Mouse (Mus musculus): ENCODE data around the gene Ggact. TPM values are rescaled to one million over a fixed set of nuclear protein-coding genes. Genes with fewer than 3 reads are reported as not detected.

The Ggact gene
- polyA plus RNA-seq (2016; fragmentation: Nextera tagmentation; extraction: Ambion mirVana): 4.3 and 5.8 TPM in 2 replicates

DNA sequence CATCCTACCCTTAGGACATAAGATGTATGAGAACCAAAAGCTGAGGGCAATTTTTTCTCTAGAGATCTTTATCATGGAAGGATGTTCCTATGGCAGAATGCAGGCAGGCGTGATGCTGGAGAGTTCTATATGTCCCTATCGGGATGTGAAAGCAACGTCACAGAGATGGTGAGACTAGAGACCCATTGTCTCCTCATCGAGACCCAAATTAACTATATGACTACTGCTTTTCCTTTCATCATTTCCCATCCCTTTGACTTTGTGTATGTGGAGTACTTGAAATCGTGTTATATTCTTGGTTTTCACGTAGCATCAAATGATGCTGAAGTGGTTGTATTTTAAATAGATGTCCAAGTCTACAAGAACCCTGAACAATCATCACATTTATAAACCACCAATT, at the start of gene Ggact:
Gene Ggact (minus strand): TSS at position 101 of the 400 bp plus-strand sequence.
- DNase-seq (ENCODE audit: low spot score): no peak
- H3K27me3 ChIP-seq (ENCODE audit: insufficient read depth, poor library complexity, severe bottlenecking): peaks cover 11% of the 10 kb centered on the region; the same call in 1 of the 2 replicates
- H3K4me1 ChIP-seq (replicated peaks): peaks cover 12% of the 10 kb centered on the region
- peak within 1 kb of the TSS; percentile 75 for H3K4me3 ChIP-seq
- H3K36me3 ChIP-seq: no peaks in the 10 kb centered on the region
- H3K27ac ChIP-seq: peak within 1 kb of the TSS; percentile 84
- 0 out of 2 replicates have a peak, but pooled peaks cover 2% of the 10 kb centered on the region for H3K9me3 ChIP-seq
- WGBS: 86% methylated on average over 6 of the region's 6 CpGs

DNA sequence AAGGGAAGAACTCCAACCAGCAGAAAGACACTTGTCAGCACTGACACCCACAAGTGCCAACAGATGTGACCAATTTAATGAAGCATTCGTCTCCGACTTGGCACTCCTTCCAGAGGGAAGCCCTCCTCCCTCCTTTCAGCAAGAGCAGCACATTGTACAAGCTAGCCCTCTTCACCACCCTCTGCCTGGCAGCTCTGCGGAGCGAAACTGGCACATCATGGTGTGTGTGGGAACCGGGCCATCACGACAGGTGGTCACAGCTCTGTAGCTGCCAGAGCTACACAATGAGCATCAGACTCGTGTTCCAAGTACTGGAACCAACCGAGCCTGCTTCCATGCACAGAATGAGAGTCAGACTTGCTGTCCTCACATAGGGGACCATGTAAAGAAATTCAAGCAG, 44.4 kb upstream of the Ggact start:
- no peak for DNase-seq (ENCODE audit: low spot score)
- Histone ChIP-seq H3K27me3 (ENCODE audit: insufficient read depth, poor library complexity, severe bottlenecking) (no peaks in the 10 kb centered on the region), H3K27ac (no peak overlapping the region), H3K36me3 (peaks cover 47% of the 10 kb centered on the region), H3K4me1 (replicated peaks) (no peaks in the 10 kb centered on the region), H3K9me3 (no peaks in the 10 kb centered on the region), H3K4me3 (no peak overlapping the region)
- 93% methylated on average over 8 of the region's 8 CpGs for WGBS

GRCm38 (mm10) chr14:122953331-122953730, 39.8 kb upstream of the Ggact start:
- no peaks in the 10 kb centered on the region for H3K27me3 ChIP-seq (ENCODE audit: insufficient read depth, poor library complexity, severe bottlenecking)
- 22% methylated on average over 1 of the region's 1 CpGs for WGBS
- peak; percentile 28 for DNase-seq (ENCODE audit: low spot score)
- H3K9me3 ChIP-seq: no peaks in the 10 kb centered on the region
- no peak overlapping the region for H3K4me3 ChIP-seq
- peaks cover 28% of the 10 kb centered on the region for H3K36me3 ChIP-seq
- no peak overlapping the region for H3K27ac ChIP-seq
- H3K4me1 ChIP-seq (replicated peaks): no peaks in the 10 kb centered on the region

DNA sequence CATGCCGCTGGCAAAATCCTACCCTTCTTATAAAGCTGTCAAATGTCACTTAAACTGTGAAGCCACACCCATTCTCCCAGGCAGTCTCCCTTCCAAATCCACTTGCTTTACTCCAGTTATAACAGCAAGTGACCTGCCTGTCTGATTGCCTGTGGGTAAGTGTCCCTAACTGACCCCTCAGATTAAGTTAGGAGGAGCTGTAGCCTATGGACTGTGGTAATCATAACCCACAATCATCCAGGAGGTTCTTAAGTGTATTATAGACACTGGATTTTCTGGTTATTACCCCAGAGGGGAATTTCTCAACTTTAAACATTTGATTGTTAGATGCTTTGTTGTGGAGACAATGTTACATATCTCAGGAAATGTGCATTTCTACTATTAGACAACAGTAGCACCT, 39.0 kb upstream of the Ggact start:
- H3K4me3 ChIP-seq: no peak overlapping the region
- no peak overlapping the region for H3K27ac ChIP-seq
- H3K4me1 ChIP-seq (replicated peaks): no peaks in the 10 kb centered on the region
- 96% methylated on average over 1 of the region's 1 CpGs for WGBS
- H3K36me3 ChIP-seq: peaks cover 31% of the 10 kb centered on the region
- H3K27me3 ChIP-seq (ENCODE audit: insufficient read depth, poor library complexity, severe bottlenecking): no peaks in the 10 kb centered on the region
- H3K9me3 ChIP-seq: no peaks in the 10 kb centered on the region
- DNase-seq (ENCODE audit: low spot score): no peak

DNA sequence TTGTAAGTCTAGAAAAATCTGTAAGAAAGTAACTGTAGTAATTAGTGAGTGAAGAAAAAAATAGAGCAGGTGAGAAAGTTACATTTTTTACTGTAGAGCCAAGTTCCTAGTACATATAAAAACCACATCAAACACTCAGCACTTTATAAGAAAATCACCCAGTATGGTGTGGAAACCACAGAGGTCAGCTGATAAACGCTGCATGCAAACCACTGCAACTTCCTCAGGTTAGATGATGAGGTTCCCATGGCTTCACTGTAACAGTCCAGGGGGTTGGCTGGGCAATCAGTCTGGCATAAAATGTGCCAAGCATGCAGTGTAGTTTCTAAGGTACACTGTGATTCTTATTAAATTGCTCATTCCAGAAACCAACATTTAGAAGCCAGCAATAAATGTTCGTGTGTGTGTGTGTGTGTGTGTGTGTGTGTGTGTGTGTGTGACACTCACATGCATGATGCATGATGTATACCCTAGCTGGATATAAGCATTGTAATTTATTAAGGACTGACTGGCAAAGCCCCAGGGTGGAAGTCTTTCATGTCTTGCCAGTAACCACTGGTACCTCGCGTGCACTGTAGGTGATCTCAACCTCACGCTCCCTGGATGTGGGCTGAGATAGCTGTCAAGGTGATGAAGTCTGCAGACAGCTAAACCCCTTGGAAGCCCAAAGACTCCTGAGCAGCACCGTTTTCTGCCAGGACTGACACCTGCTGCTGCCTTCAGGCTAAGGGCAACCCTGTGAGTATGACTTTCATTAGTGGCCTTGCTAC, 38.3 kb upstream of the Ggact start:
- no peaks in the 10 kb centered on the region for H3K9me3 ChIP-seq
- H3K27ac ChIP-seq: no peak overlapping the region
- WGBS: 90% methylated on average over 6 of the region's 6 CpGs
- peaks cover 38% of the 10 kb centered on the region for H3K36me3 ChIP-seq
- no peak for DNase-seq (ENCODE audit: low spot score)
- no peaks in the 10 kb centered on the region for H3K4me1 ChIP-seq (replicated peaks)
- H3K4me3 ChIP-seq: no peak overlapping the region
- H3K27me3 ChIP-seq (ENCODE audit: insufficient read depth, poor library complexity, severe bottlenecking): no peaks in the 10 kb centered on the region

DNA sequence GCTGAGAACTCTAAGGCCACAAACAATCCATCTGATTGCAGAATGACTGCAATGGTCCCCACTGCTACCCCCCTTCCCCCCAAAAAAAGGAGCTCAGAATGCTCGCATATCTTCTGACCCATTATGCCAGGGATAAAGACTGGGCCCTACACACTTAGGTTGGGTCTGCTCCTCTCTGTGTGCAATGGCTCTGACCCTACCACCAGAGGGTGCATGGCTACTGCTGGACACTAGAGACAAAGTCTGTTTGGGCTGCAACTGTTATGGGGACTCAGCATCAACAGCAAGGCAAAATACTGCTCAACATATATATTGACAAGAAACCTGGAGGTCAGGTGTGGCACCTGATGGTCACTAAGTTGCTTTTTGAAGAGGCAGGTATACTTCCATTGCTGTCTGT, 37.4 kb upstream of the Ggact start:
- DNase-seq (ENCODE audit: low spot score): no peak
- no peak overlapping the region for H3K4me3 ChIP-seq
- H3K27ac ChIP-seq: no peak overlapping the region
- no peaks in the 10 kb centered on the region for H3K4me1 ChIP-seq (replicated peaks)
- no peaks in the 10 kb centered on the region for H3K27me3 ChIP-seq (ENCODE audit: insufficient read depth, poor library complexity, severe bottlenecking)
- WGBS: 95% methylated on average over 1 of the region's 1 CpGs
- peaks cover 44% of the 10 kb centered on the region for H3K36me3 ChIP-seq
- no peaks in the 10 kb centered on the region for H3K9me3 ChIP-seq

DNA sequence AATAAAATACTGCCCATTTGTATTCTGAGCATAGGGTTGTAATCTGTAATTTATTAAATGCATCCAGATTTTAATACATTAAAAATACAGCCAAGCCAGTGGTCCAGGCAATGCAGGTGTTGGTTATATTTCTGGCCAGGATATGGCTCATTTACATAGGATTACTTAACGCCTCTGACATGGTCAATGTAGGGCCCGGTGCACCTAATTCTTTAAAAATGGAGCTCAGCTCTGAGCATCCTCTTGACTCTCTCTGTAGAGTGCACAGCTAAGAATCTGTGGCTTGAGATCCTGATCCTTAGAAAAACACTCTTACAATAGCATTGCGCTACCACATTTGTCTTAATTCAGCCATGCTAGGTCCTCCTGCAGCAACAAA, 29.9 kb upstream of the Ggact start:
- Histone ChIP-seq H3K9me3 (no peaks in the 10 kb centered on the region), H3K27me3 (ENCODE audit: insufficient read depth, poor library complexity, severe bottlenecking) (no peaks in the 10 kb centered on the region), H3K36me3 (peaks cover 74% of the 10 kb centered on the region), H3K4me3 (no peak overlapping the region), H3K27ac (no peak overlapping the region), H3K4me1 (replicated peaks) (no peaks in the 10 kb centered on the region)
- 96% methylated on average over 3 of the region's 3 CpGs for WGBS
- DNase-seq (ENCODE audit: low spot score): no peak

- no peak overlapping the region for H3K27ac ChIP-seq
- WGBS: 82% methylated on average over 4 of the region's 4 CpGs
- peaks cover 73% of the 10 kb centered on the region for H3K36me3 ChIP-seq
- no peaks in the 10 kb centered on the region for H3K27me3 ChIP-seq (ENCODE audit: insufficient read depth, poor library complexity, severe bottlenecking)
- H3K4me1 ChIP-seq (replicated peaks): no peaks in the 10 kb centered on the region
- no peak overlapping the region for H3K4me3 ChIP-seq
- no peak for DNase-seq (ENCODE audit: low spot score)
- no peaks in the 10 kb centered on the region for H3K9me3 ChIP-seq
Measured at GRCm38 (mm10) chr14:122942757-122943474, 29.4 kb upstream of the Ggact start.

DNA sequence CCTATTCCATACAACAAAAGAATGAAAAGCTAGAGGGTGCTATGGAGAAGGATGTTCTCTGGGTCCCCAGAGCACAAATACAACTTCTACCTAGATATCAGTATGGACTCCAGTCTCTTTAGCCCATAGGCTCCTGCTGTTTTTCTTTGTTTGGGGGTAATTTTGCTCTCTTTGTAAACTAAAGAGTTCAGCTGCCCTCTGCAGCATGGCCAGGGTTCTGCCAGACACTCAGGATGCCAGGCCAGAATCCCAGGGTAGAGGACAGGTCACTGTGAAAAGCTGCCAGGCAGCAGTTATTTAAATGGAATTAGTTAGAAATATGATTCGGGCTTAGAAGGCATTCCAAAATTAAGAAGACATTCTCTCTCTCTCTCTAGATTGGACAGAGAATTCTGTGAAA, 22.9 kb upstream of the Ggact start:
- WGBS: 92% methylated on average over 1 of the region's 1 CpGs
- DNase-seq (ENCODE audit: low spot score): no peak
- Histone ChIP-seq H3K4me1 (replicated peaks) (no peaks in the 10 kb centered on the region), H3K4me3 (no peak overlapping the region), H3K27me3 (ENCODE audit: insufficient read depth, poor library complexity, severe bottlenecking) (no peaks in the 10 kb centered on the region), H3K36me3 (peaks cover 74% of the 10 kb centered on the region), H3K27ac (no peak overlapping the region), H3K9me3 (no peaks in the 10 kb centered on the region)

DNA sequence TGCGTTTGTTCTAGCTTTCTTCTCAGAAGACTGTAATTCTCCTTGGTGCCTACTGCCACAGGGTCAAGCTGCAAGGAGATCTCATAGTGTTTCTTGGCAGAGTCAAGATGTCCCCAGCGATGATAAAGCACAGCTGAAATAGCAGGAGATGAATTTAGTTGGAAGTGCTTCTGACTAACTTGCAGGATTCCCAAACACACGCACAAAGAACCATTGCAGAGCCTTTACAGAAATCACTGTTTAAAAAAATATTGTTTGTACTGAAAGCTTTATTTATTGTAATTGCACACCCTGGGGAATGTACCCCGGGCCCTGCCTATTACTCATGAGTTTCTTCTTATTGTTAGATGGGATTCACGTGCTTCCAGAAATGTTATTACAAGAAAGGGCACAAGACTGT, 6.5 kb upstream of the Ggact start:
- Histone ChIP-seq H3K27me3 (ENCODE audit: insufficient read depth, poor library complexity, severe bottlenecking) (no peaks in the 10 kb centered on the region), H3K27ac (no peak overlapping the region), H3K36me3 (peaks cover 20% of the 10 kb centered on the region), H3K9me3 (no peaks in the 10 kb centered on the region), H3K4me1 (replicated peaks) (no peaks in the 10 kb centered on the region), H3K4me3 (no peak overlapping the region)
- no peak for DNase-seq (ENCODE audit: low spot score)
- WGBS: 80% methylated on average over 5 of the region's 5 CpGs

DNA sequence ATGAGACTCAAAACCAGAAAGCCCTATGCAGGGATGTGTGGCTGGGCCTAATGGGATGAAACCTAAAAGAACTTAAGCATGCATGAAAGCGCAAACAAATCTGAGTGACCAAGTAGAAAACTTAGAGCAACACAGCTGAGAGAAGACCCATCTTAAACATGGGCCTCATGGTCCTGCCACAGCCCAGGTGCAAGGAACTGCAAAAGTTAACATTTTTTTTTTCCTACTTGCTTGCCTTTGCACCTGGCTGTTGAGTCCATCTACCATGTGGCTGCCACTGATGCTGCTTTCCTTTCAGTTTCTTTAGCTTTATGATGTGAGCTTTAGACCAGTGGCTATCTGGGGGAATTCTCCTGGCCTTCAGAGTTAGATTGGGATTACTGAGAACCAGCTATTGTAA, 4.1 kb upstream of the Ggact start:
- H3K4me1 ChIP-seq (replicated peaks): peaks cover 7% of the 10 kb centered on the region
- no peak overlapping the region for H3K4me3 ChIP-seq
- DNase-seq (ENCODE audit: low spot score): no peak
- H3K27me3 ChIP-seq (ENCODE audit: insufficient read depth, poor library complexity, severe bottlenecking): peaks cover 5% of the 10 kb centered on the region; the same call in 1 of the 2 replicates
- H3K36me3 ChIP-seq: peaks cover 17% of the 10 kb centered on the region; the same call in 1 of the 2 replicates
- WGBS: 100% methylated on average over 1 of the region's 1 CpGs
- H3K9me3 ChIP-seq: no peaks in the 10 kb centered on the region
- no peak overlapping the region for H3K27ac ChIP-seq

GRCm38 (mm10) chr14:122912812-122913498, 602 bp downstream of the Ggact start:
- H3K36me3 ChIP-seq: no peaks in the 10 kb centered on the region
- peak overlapping the region; percentile 84 for H3K27ac ChIP-seq
- under 1% methylated on average over 58 of the region's 58 CpGs for WGBS
- DNase-seq (ENCODE audit: low spot score): peak; percentile 60
- H3K9me3 ChIP-seq: peaks cover 8% of the 10 kb centered on the region; the same call in 1 of the 2 replicates
- H3K4me3 ChIP-seq: peak overlapping the region; percentile 75
- H3K27me3 ChIP-seq (ENCODE audit: insufficient read depth, poor library complexity, severe bottlenecking): peaks cover 11% of the 10 kb centered on the region; the same call in 1 of the 2 replicates
- peaks cover 12% of the 10 kb centered on the region for H3K4me1 ChIP-seq (replicated peaks)

GRCm38 (mm10) chr14:122912137-122912536, 1.4 kb downstream of the Ggact start:
- peaks cover 13% of the 10 kb centered on the region for H3K9me3 ChIP-seq
- H3K4me3 ChIP-seq: peak overlapping the region; percentile 75
- peaks cover 12% of the 10 kb centered on the region for H3K4me1 ChIP-seq (replicated peaks)
- peaks cover 11% of the 10 kb centered on the region; the same call in 1 of the 2 replicates for H3K27me3 ChIP-seq (ENCODE audit: insufficient read depth, poor library complexity, severe bottlenecking)
- 69% methylated on average over 1 of the region's 1 CpGs for WGBS
- DNase-seq (ENCODE audit: low spot score): no peak
- H3K36me3 ChIP-seq: 0 out of 2 replicates have a peak, but pooled peaks cover under 1% of the 10 kb centered on the region
- no peak overlapping the region for H3K27ac ChIP-seq

All from hindbrain, embryonic 10.5 days (tissue).